Mouse (Mus musculus): Measurements from ENCODE around the gene Scfd2. TPM values are rescaled to one million over a fixed set of nuclear protein-coding genes. Genes with fewer than 3 reads are reported as not detected.
A peak's percentile ranks its signal among the peaks of the same experiment; 100 is the strongest.

The Scfd2 gene
- total RNA-seq, 2 experiments from 2014 or later, result 22.6 to 30.1 TPM

- ATAC-seq (replicated peaks; ENCODE audit: low FRiP score, low TSS enrichment, poor library complexity, severe bottlenecking), result no peak
These were observed 61.9 kb downstream of the Scfd2 start for GRCm38 (mm10) chr5:74469620-74470019.

- no peak for ATAC-seq (replicated peaks; ENCODE audit: low FRiP score, low TSS enrichment, poor library complexity, severe bottlenecking)
These were observed 63.8 kb downstream of the Scfd2 start for GRCm38 (mm10) chr5:74467753-74468152.

GRCm38 (mm10) chr5:74456759-74457158 lies 74.8 kb downstream of the Scfd2 start:
- no peak for ATAC-seq (replicated peaks; ENCODE audit: low FRiP score, low TSS enrichment, poor library complexity, severe bottlenecking)

- no peak for ATAC-seq (replicated peaks; ENCODE audit: low FRiP score, low TSS enrichment, poor library complexity, severe bottlenecking)
These were observed 75.9 kb downstream of the Scfd2 start for GRCm38 (mm10) chr5:74455510-74456269.

- ATAC-seq (replicated peaks; ENCODE audit: low FRiP score, low TSS enrichment, poor library complexity, severe bottlenecking), result no peak
These were observed 76.5 kb downstream of the Scfd2 start for GRCm38 (mm10) chr5:74455094-74455493.

GRCm38 (mm10) chr5:74450977-74451376 lies 80.6 kb downstream of the Scfd2 start:
- ATAC-seq (replicated peaks; ENCODE audit: low FRiP score, low TSS enrichment, poor library complexity, severe bottlenecking), result no peak

GRCm38 (mm10) chr5:74447517-74448334 lies 83.8 kb downstream of the Scfd2 start:
- no peak for ATAC-seq (replicated peaks; ENCODE audit: low FRiP score, low TSS enrichment, poor library complexity, severe bottlenecking)

GRCm38 (mm10) chr5:74445861-74446260 lies 85.7 kb downstream of the Scfd2 start:
- no peak for ATAC-seq (replicated peaks; ENCODE audit: low FRiP score, low TSS enrichment, poor library complexity, severe bottlenecking)

- no peak for ATAC-seq (replicated peaks; ENCODE audit: low FRiP score, low TSS enrichment, poor library complexity, severe bottlenecking)
These were observed 93.2 kb downstream of the Scfd2 start for GRCm38 (mm10) chr5:74438353-74438752.

GRCm38 (mm10) chr5:74433580-74434147 lies 97.9 kb downstream of the Scfd2 start:
- 0 out of 2 replicates have a peak, but pooled peaks have one; percentile 65 for ATAC-seq (replicated peaks; ENCODE audit: low FRiP score, low TSS enrichment, poor library complexity, severe bottlenecking)

- no peak for ATAC-seq (replicated peaks; ENCODE audit: low FRiP score, low TSS enrichment, poor library complexity, severe bottlenecking)
These were observed 98.5 kb downstream of the Scfd2 start for GRCm38 (mm10) chr5:74432879-74433539.

GRCm38 (mm10) chr5:74420615-74421132 lies 110.9 kb downstream of the Scfd2 start:
- ATAC-seq (replicated peaks; ENCODE audit: low FRiP score, low TSS enrichment, poor library complexity, severe bottlenecking), result no peak

GRCm38 (mm10) chr5:74412557-74412956 lies 119.0 kb downstream of the Scfd2 start:
- ATAC-seq (replicated peaks; ENCODE audit: low FRiP score, low TSS enrichment, poor library complexity, severe bottlenecking), result no peak

GRCm38 (mm10) chr5:74404887-74405286 lies 126.7 kb downstream of the Scfd2 start:
- no peak for ATAC-seq (replicated peaks; ENCODE audit: low FRiP score, low TSS enrichment, poor library complexity, severe bottlenecking)

GRCm38 (mm10) chr5:74404083-74404482 lies 127.5 kb downstream of the Scfd2 start:
- peak; percentile 95 for ATAC-seq (replicated peaks; ENCODE audit: low FRiP score, low TSS enrichment, poor library complexity, severe bottlenecking)

GRCm38 (mm10) chr5:74402626-74403025 lies 128.9 kb downstream of the Scfd2 start:
- ATAC-seq (replicated peaks; ENCODE audit: low FRiP score, low TSS enrichment, poor library complexity, severe bottlenecking), result no peak

- no peak for ATAC-seq (replicated peaks; ENCODE audit: low FRiP score, low TSS enrichment, poor library complexity, severe bottlenecking)
These were observed 139.8 kb downstream of the Scfd2 start for GRCm38 (mm10) chr5:74391806-74392205.

GRCm38 (mm10) chr5:74391346-74391745 lies 140.2 kb downstream of the Scfd2 start:
- ATAC-seq (replicated peaks; ENCODE audit: low FRiP score, low TSS enrichment, poor library complexity, severe bottlenecking), result no peak

GRCm38 (mm10) chr5:74388849-74389248 lies 142.7 kb downstream of the Scfd2 start:
- no peak for ATAC-seq (replicated peaks; ENCODE audit: low FRiP score, low TSS enrichment, poor library complexity, severe bottlenecking)

- ATAC-seq (replicated peaks; ENCODE audit: low FRiP score, low TSS enrichment, poor library complexity, severe bottlenecking), result no peak
These were observed 143.5 kb downstream of the Scfd2 start for GRCm38 (mm10) chr5:74388101-74388500.

Measured in megakaryocyte-erythroid progenitor cell, adult 5-6 weeks (primary cell).